Mouse (Mus musculus): ENCODE measurements around the gene Map4k3. TPM values are rescaled to one million over a fixed set of nuclear protein-coding genes. Genes with fewer than 3 reads are reported as not detected.

Map4k3 gene
- polyA plus RNA-seq, 1 experiment from 2014 or later = 18.1 TPM

DNA sequence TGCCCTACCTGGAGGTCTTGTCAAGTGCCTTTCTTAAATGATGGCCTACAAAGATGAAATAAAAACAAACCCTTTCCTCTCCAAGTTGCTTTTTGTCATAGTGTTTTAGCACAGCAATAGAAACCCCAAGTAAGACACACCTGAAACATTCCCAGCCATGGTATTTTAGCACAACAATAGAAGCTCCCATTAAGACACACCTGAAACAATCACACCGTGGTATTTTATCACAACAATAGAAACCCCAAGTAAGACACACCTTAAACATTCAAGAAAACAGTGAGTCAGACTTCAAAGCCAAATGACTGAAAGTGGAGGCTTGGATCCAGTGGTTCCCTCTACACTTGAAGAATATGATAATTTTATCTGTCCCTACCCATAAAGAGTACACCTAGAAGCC, 92.5 kb downstream of the Map4k3 start:
- H3K9me3 ChIP-seq = no peaks in the 10 kb centered on the region
- no peaks in the 10 kb centered on the region for H3K27me3 ChIP-seq (ENCODE audit: insufficient read depth, poor library complexity, severe bottlenecking)
- no peak overlapping the region for H3K4me3 ChIP-seq
- DNase-seq (ENCODE audit: low spot score) = no peak
- 76% methylated on average over 1 of the region's 1 CpGs for WGBS
- peaks cover 4% of the 10 kb centered on the region; the same call in 1 of the 2 replicates for H3K4me1 ChIP-seq (replicated peaks)
- H3K27ac ChIP-seq = no peak overlapping the region
- peaks cover 64% of the 10 kb centered on the region for H3K36me3 ChIP-seq

DNA sequence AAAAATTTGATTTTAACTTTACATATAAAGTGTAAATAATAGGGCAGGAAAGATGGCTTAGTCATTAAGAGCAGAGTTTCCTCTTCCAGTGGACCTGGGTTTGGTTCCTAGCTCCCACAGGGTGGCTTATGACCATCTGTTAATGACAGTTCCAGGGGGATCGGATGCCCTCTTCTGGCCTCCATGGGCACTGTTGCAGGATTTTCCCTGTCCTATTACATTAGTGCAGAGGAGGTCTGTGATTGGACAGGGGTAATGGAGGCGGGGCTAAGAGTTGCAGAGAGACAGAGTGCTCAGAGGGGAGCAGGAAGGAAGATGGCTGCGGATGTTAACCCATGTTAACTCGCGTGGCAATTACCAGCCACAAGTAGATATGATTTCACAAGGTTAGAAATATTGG, 95.4 kb downstream of the Map4k3 start:
- Histone ChIP-seq H3K4me1 (replicated peaks) (no peaks in the 10 kb centered on the region), H3K4me3 (no peak overlapping the region), H3K27me3 (ENCODE audit: insufficient read depth, poor library complexity, severe bottlenecking) (no peaks in the 10 kb centered on the region), H3K9me3 (no peaks in the 10 kb centered on the region), H3K27ac (no peak overlapping the region), H3K36me3 (peaks cover 60% of the 10 kb centered on the region)
- 93% methylated on average over 5 of the region's 5 CpGs for WGBS
- DNase-seq (ENCODE audit: low spot score) = no peak

DNA sequence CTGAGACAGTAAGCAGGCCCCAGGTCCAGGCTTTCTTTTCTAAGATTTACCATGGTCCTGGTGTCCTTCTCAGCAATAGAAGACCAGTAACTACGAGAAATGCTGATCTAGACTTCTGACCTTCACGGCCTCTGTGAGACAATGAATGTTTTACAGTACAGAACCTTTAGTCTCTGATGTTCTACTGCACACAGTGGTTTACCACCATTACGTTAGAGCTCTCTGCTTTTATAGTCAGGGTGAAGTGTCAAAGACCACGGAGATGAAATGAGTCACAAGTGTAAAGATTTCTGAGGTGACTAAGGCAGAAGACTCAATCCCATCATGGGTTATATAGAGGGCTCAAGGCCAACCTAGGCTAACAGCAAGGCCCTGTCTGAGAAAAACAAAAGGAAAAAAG, 95.9 kb downstream of the Map4k3 start:
- H3K36me3 ChIP-seq = peaks cover 64% of the 10 kb centered on the region
- H3K27ac ChIP-seq = no peak overlapping the region
- no peaks in the 10 kb centered on the region for H3K4me1 ChIP-seq (replicated peaks)
- H3K4me3 ChIP-seq = no peak overlapping the region
- no peak for DNase-seq (ENCODE audit: low spot score)
- no peaks in the 10 kb centered on the region for H3K27me3 ChIP-seq (ENCODE audit: insufficient read depth, poor library complexity, severe bottlenecking)
- WGBS = 97% methylated on average over 4 of the region's 4 CpGs
- no peaks in the 10 kb centered on the region for H3K9me3 ChIP-seq

DNA sequence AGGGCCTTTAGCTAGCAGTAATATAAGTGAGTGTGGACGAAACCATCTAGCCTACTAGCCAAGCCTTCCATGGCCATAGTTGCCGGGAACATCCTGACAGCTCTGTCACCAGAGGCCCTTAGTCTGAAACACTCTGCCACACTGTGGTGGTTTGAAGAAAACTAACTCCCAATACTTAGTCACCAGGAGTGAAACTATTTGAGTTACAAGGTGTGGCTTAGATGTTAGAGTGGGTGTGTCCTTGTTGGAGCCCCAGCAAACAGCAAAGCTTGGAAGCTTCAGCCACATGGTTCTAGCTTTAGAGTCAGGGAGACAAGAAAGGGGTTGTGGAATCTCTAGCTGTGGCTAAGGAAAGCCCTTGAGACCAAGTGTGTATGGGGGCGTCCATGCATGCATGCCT, 97.3 kb downstream of the Map4k3 start:
- H3K27me3 ChIP-seq (ENCODE audit: insufficient read depth, poor library complexity, severe bottlenecking) = no peaks in the 10 kb centered on the region
- DNase-seq (ENCODE audit: low spot score) = no peak
- WGBS = 94% methylated on average over 3 of the region's 3 CpGs
- peaks cover 61% of the 10 kb centered on the region for H3K36me3 ChIP-seq
- H3K27ac ChIP-seq = no peak overlapping the region
- no peaks in the 10 kb centered on the region for H3K9me3 ChIP-seq
- no peaks in the 10 kb centered on the region for H3K4me1 ChIP-seq (replicated peaks)
- no peak overlapping the region for H3K4me3 ChIP-seq

DNA sequence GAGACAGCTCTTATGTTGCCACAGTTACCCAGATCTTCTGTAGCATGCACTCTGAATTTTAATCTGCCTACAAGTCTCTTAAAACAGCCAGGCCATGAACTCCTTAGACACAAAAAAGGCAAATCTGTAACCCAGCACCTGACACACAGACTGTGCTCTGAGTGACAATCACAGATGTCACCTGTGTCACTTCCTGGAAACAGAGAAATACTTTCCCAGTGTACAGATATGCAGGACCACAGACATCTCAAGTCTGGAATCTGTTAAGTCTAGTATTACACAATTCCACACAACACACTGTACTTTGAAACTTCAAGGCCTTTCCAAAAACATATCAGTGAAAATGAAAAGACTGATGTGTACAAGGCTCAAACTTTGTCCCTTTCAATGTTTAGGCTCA, 103.3 kb downstream of the Map4k3 start:
- no peak for DNase-seq (ENCODE audit: low spot score)
- Histone ChIP-seq H3K27ac (no peak overlapping the region), H3K27me3 (ENCODE audit: insufficient read depth, poor library complexity, severe bottlenecking) (no peaks in the 10 kb centered on the region), H3K9me3 (no peaks in the 10 kb centered on the region), H3K4me1 (replicated peaks) (no peaks in the 10 kb centered on the region), H3K4me3 (no peak overlapping the region), H3K36me3 (peaks cover 10% of the 10 kb centered on the region)

DNA sequence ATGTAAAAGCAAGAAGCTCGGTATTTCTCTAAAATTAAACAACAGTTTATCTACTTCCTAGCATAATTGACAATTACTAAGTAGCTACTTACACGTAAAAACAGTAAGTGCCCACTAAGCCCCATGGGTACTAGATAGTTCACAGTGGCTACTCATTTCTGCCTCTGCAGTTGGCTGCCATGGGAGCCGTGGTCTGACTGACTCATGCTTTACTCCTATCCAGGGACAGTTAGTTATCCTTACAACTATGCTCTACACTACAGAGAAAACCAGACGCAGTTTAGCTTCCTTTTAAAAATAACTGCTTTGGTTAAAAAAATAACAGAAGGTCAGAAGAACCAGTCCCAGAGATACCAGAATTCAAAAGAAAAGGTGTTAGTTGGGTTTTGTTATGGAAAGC, 106.6 kb downstream of the Map4k3 start:
- H3K9me3 ChIP-seq = no peaks in the 10 kb centered on the region
- no peak overlapping the region for H3K27ac ChIP-seq
- peaks cover 19% of the 10 kb centered on the region; the same call in 1 of the 2 replicates for H3K36me3 ChIP-seq
- 87% methylated on average over 4 of the region's 4 CpGs for WGBS
- no peaks in the 10 kb centered on the region for H3K27me3 ChIP-seq (ENCODE audit: insufficient read depth, poor library complexity, severe bottlenecking)
- H3K4me3 ChIP-seq = no peak overlapping the region
- H3K4me1 ChIP-seq (replicated peaks) = no peaks in the 10 kb centered on the region
- DNase-seq (ENCODE audit: low spot score) = no peak

DNA sequence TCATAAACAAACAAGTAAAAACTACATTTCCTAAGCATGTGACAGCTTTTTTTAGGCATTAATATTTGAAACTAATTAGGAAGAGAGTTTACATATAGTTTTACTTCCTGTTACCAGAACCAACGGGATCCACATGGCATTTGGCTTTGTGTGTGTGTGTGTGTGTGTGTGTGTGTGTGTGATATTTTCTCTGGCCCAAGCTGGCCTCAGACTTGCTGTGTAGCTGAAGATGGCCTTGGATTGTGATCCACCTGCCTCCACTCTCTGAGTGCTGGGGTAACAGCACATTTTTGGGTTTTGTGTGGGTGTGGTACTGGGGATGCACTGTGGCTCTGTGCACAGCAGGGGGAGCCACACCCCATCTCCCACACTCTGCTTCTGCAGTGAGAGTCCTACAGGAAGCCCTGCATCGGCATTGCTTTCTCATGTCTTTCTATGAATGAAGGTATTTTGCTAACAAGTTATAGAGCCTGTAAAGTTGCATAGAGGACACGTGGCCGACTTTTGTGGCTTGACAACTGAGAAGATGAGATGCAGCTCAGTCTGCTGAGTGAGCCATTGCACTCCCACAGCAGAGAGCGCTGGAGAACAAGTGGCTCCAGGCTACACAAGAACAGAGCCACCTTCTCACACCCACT, 107.4 kb downstream of the Map4k3 start:
- Histone ChIP-seq H3K9me3 (no peaks in the 10 kb centered on the region), H3K4me3 (no peak overlapping the region), H3K27ac (no peak overlapping the region), H3K36me3 (peaks cover 21% of the 10 kb centered on the region; the same call in 1 of the 2 replicates), H3K4me1 (replicated peaks) (no peaks in the 10 kb centered on the region), H3K27me3 (ENCODE audit: insufficient read depth, poor library complexity, severe bottlenecking) (no peaks in the 10 kb centered on the region)
- WGBS = 79% methylated on average over 5 of the region's 5 CpGs
- peak; percentile 37 for DNase-seq (ENCODE audit: low spot score)

DNA sequence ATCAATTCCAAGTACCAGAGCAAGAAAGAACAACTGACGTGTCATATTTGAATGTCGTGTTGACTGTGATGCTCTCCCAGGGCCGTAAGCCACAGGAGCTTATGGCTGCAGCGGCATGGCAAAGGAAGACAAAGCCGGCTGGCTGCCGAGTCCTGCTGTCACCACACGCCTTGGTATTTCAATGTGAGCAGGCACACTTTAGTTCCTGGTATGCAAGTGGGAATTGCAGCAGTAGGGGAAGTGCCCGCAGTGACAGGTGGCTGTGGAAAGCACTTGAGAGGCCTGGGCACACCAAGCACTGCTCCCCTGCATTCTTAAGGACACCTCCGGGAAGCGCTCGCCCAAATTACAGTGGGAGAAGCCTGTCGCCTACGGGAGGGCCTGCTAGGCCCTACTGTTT, 108.7 kb downstream of the Map4k3 start:
- peaks cover 35% of the 10 kb centered on the region for H3K36me3 ChIP-seq
- no peak for DNase-seq (ENCODE audit: low spot score)
- no peak overlapping the region for H3K27ac ChIP-seq
- WGBS = 87% methylated on average over 13 of the region's 13 CpGs
- H3K4me1 ChIP-seq (replicated peaks) = no peaks in the 10 kb centered on the region
- H3K9me3 ChIP-seq = no peaks in the 10 kb centered on the region
- no peak overlapping the region for H3K4me3 ChIP-seq
- no peaks in the 10 kb centered on the region for H3K27me3 ChIP-seq (ENCODE audit: insufficient read depth, poor library complexity, severe bottlenecking)

DNA sequence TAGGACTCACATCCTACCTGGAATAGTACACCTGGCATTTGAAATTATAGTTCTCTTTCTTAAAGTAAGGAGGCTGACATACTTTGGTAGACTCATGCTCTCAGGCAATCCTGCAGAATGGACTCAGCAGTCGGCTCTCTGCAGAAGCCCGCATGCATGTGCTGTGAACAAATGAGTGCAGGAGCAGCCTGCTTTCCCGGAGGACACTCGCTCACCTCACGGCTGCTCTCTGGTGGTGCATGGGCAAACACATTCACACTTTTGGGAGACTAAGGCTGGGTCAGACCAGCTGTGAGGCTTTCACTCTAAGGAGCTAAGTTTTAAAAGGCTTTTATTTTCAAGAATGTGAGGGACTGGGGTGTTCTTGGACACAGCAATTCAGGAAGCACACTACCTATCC, 109.4 kb downstream of the Map4k3 start:
- Histone ChIP-seq H3K9me3 (no peaks in the 10 kb centered on the region), H3K4me1 (replicated peaks) (no peaks in the 10 kb centered on the region), H3K4me3 (no peak overlapping the region), H3K27ac (no peak overlapping the region), H3K27me3 (ENCODE audit: insufficient read depth, poor library complexity, severe bottlenecking) (no peaks in the 10 kb centered on the region), H3K36me3 (peaks cover 42% of the 10 kb centered on the region)
- no peak for DNase-seq (ENCODE audit: low spot score)
- 89% methylated on average over 5 of the region's 5 CpGs for WGBS

DNA sequence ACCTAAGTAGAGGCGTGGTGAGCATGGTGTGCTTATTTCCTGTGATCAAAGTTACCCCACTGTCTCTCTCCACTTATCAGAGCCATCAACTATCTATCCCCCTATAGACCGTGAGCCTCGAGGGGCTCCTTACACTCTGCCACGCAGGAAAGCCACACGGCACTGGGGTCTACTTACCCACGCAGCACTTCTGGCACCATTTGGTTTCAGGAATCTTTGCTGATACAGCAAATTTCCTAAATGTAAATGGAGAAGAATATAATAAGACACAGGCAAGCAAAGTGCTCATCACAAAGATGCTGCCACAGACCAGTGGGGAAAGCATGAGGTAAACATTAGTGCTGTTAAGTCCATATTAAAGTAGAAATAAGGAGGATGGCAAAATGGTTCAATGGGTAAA, 124.5 kb downstream of the Map4k3 start:
- 93% methylated on average over 6 of the region's 6 CpGs for WGBS
- DNase-seq (ENCODE audit: low spot score) = no peak
- Histone ChIP-seq H3K27me3 (ENCODE audit: insufficient read depth, poor library complexity, severe bottlenecking) (no peaks in the 10 kb centered on the region), H3K27ac (no peak overlapping the region), H3K4me3 (no peak overlapping the region), H3K4me1 (replicated peaks) (no peaks in the 10 kb centered on the region), H3K36me3 (peaks cover 95% of the 10 kb centered on the region), H3K9me3 (peaks cover 10% of the 10 kb centered on the region; the same call in 1 of the 2 replicates)

DNA sequence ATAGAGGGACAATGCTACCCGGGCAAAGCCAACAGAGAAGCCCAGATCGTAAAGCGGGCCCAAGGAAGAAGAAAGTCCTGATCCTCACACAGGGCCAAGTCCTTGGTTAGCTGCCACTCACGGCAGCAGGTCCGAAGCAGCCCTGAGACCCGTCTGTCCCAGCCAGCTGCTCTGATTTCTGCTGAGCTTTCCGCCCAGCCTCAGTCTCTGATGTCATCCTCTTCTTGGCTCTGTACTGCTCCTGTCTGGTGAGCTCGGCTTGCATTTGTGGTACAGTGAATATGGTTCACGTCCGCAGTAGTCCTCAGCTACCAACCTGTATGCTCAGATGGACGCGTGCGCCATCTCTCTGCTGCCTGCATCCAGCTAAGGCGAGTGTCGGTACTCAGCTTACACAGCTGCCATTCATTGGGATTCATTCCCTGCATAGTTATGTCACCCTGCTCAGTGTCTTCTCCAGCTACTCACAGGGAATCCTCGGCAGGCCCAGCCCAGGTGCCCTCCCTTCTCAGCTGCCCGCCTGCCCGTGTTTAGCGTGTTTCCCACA, 125.1 kb downstream of the Map4k3 start:
- DNase-seq (ENCODE audit: low spot score) = no peak
- peaks cover 92% of the 10 kb centered on the region for H3K36me3 ChIP-seq
- WGBS = 93% methylated on average over 19 of the region's 19 CpGs
- peaks cover 7% of the 10 kb centered on the region; the same call in 1 of the 2 replicates for H3K9me3 ChIP-seq
- H3K27ac ChIP-seq = no peak overlapping the region
- no peak overlapping the region for H3K4me3 ChIP-seq
- H3K27me3 ChIP-seq (ENCODE audit: insufficient read depth, poor library complexity, severe bottlenecking) = no peaks in the 10 kb centered on the region
- no peaks in the 10 kb centered on the region for H3K4me1 ChIP-seq (replicated peaks)

DNA sequence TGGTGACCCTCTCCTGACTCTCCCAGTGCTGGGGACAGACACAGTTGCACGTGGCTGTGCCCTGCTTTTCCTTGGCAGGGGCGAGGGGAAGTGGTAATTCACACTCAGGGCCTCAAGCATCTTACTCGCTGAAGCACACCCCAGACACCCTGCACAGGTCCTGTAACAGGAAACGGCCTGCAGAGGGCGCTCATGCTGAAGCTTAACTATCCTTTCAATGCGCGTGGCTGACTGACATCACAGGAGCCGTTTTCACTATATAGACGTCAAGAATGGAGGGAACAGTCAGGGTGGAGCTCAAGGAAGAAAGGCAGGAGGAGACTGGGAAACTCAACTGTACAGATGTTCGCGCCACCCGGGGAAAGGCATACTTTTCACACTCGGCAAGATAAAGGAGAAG, 126.9 kb downstream of the Map4k3 start:
- DNase-seq (ENCODE audit: low spot score) = peak; percentile 41
- H3K27ac ChIP-seq = no peak overlapping the region
- no peak overlapping the region for H3K4me3 ChIP-seq
- H3K27me3 ChIP-seq (ENCODE audit: insufficient read depth, poor library complexity, severe bottlenecking) = no peaks in the 10 kb centered on the region
- H3K4me1 ChIP-seq (replicated peaks) = no peaks in the 10 kb centered on the region
- H3K36me3 ChIP-seq = peaks cover 91% of the 10 kb centered on the region
- peaks cover 7% of the 10 kb centered on the region; the same call in 1 of the 2 replicates for H3K9me3 ChIP-seq
- 60% methylated on average over 13 of the region's 13 CpGs for WGBS

DNA sequence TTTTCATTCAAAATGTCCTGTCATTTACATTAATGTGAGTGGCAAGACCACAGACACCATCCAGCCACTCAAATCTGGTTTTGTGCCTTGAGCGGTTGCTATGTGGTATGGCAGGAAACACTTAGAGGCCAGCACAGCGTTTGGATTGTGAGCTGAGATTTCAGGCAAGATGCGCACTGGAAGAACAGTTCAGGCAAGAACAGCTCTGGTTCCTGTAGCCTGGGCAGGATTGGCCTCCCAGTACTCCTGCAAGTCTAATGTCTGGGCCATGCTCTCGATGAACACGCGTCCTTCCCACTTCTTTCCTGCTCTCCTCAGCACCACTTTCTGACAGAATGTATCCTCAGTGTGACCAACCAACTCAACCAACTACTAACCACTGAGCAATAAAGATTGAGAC, 145.2 kb downstream of the Map4k3 start:
- Histone ChIP-seq H3K27me3 (ENCODE audit: insufficient read depth, poor library complexity, severe bottlenecking) (no peaks in the 10 kb centered on the region), H3K36me3 (peaks cover 80% of the 10 kb centered on the region), H3K27ac (no peak overlapping the region), H3K9me3 (no peaks in the 10 kb centered on the region), H3K4me1 (replicated peaks) (no peaks in the 10 kb centered on the region), H3K4me3 (no peak overlapping the region)
- 95% methylated on average over 6 of the region's 6 CpGs for WGBS
- no peak for DNase-seq (ENCODE audit: low spot score)

DNA sequence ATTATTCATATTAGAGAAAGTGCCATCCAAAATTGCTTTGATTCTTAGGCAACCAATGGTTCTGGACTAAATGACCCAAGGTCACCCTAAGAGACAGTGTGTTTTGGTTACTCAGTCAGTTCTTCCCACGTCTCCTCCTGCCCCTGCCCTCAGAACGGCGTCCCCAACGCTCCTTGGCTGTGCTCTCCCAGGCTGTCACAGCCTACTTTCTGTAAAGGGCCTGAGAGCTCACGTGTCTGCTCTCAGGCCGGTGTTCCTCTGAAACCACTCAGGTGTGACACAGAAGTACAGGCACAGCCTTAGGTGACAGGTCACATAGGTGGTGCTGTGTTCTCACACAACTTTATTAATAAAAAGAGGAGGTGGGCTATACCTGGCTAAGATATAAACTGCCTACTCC, 148.4 kb downstream of the Map4k3 start:
- H3K36me3 ChIP-seq = peaks cover 49% of the 10 kb centered on the region
- DNase-seq (ENCODE audit: low spot score) = no peak
- no peaks in the 10 kb centered on the region for H3K27me3 ChIP-seq (ENCODE audit: insufficient read depth, poor library complexity, severe bottlenecking)
- 80% methylated on average over 6 of the region's 6 CpGs for WGBS
- H3K27ac ChIP-seq = no peak overlapping the region
- no peaks in the 10 kb centered on the region for H3K9me3 ChIP-seq
- peaks cover 13% of the 10 kb centered on the region for H3K4me1 ChIP-seq (replicated peaks)
- H3K4me3 ChIP-seq = no peak overlapping the region

Measured in hindbrain, embryonic 10.5 days (tissue).